Mouse (Mus musculus): Measurements from ENCODE around the gene Imp3.

DNA sequence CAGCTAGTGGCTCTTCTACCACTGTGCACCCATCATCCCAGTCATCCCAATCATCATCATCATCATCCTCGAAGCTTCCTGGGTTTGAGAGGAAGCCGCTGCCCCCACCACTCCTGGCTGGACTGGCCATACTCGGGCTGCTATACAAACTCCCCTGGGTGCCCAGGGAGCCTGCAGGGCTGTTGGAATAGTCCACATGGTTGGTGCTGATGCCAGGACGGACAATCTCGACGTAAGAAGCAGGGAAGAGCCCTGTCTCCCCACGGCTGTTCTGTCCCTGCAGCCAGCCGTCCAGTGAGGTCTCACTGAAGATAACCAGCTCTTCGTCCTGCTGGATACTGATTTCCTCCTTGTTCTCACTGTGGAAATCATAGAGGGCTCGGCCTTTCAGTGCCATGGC is 10.9 kb upstream of the Imp3 start:
- TF ChIP-seq POLR2A (IDR thresholded peaks at IDR 0.05; ENCODE audit: low read depth, low read length), result no peak
- TF ChIP-seq CTCF (IDR thresholded peaks at IDR 0.05; ENCODE audit: extremely low read depth, insufficient read depth, insufficient read length, insufficient replicate concordance), result no peak

Data from spleen, adult 2 months (tissue).